Mouse (Mus musculus) adrenal gland (tissue): ENCODE results near the gene Camkk1.

Source experiments
- intact Hi-C: fragments of 180-260 bp; cut with DNase I; formaldehyde crosslinking; loops from one replicate; pipeline ENCODE4 v1.15.1; 2025

The Camkk1 gene

GRCm38 (mm10) chr11:73048030-73048876 lies 29.4 kb downstream of the Camkk1 start:
- intact Hi-C loops, result loop anchor here (2.0 kb wide), 1 partner anchor 41 kb away; no protein-coding TSS in a partner anchor

GRCm38 (mm10) chr11:73049335-73049734 lies 30.5 kb downstream of the Camkk1 start:
- intact Hi-C loops, result loop anchor here (2.0 kb wide), 1 partner anchor 43 kb away; no protein-coding TSS in a partner anchor

- intact Hi-C loops, result no loop called here
Measured at GRCm38 (mm10) chr11:73052795-73053194, 34.0 kb downstream of the Camkk1 start.

GRCm38 (mm10) chr11:73057701-73058100 lies 38.9 kb downstream of the Camkk1 start:
- intact Hi-C loops, result no loop called here

- intact Hi-C loops, result no loop called here
Measured at GRCm38 (mm10) chr11:73059630-73060029, 40.8 kb downstream of the Camkk1 start.

GRCm38 (mm10) chr11:73061413-73061812 lies 42.6 kb downstream of the Camkk1 start:
- intact Hi-C loops, result no loop called here

- intact Hi-C loops, result loop anchor here (5.0 kb wide), 1 partner anchor 35 kb away; no protein-coding TSS in a partner anchor
Measured at GRCm38 (mm10) chr11:73071839-73072238, 53.0 kb downstream of the Camkk1 start.

GRCm38 (mm10) chr11:73076295-73076694 lies 57.5 kb downstream of the Camkk1 start:
- intact Hi-C loops, result no loop called here

- intact Hi-C loops, result no loop called here
Measured at GRCm38 (mm10) chr11:73076733-73077132, 57.9 kb downstream of the Camkk1 start.

GRCm38 (mm10) chr11:73077211-73077720 lies 58.5 kb downstream of the Camkk1 start:
- intact Hi-C loops, result no loop called here

GRCm38 (mm10) chr11:73078615-73079014 lies 59.8 kb downstream of the Camkk1 start:
- intact Hi-C loops, result no loop called here

- intact Hi-C loops, result no loop called here
Measured at GRCm38 (mm10) chr11:73080306-73080705, 61.5 kb downstream of the Camkk1 start.

GRCm38 (mm10) chr11:73084303-73084702 lies 65.5 kb downstream of the Camkk1 start:
- intact Hi-C loops, result no loop called here

GRCm38 (mm10) chr11:73084804-73085231 lies 66.0 kb downstream of the Camkk1 start:
- intact Hi-C loops, result no loop called here

- intact Hi-C loops, result no loop called here
Measured at GRCm38 (mm10) chr11:73085391-73085790, 66.6 kb downstream of the Camkk1 start.

GRCm38 (mm10) chr11:73087700-73088480 lies 69.1 kb downstream of the Camkk1 start:
- intact Hi-C loops, result no loop called here

- intact Hi-C loops, result no loop called here
Measured at GRCm38 (mm10) chr11:73090283-73090682, 71.5 kb downstream of the Camkk1 start, which contains the start of gene Itgae. Itgae (plus strand) TSS chr11:73090583.

- intact Hi-C loops, result no loop called here
Measured at GRCm38 (mm10) chr11:73090826-73091225, 72.0 kb downstream of the Camkk1 start.
